Mouse (Mus musculus) lung, adult 2 months (tissue): Measurements from ENCODE around the gene Sec24b. TPM values are rescaled to one million over a fixed set of nuclear protein-coding genes. Genes with fewer than 3 reads are reported as not detected.

Source experiments
- DNase-seq: peaks from one replicate; pipeline ENCODE4 v3.0.0; 2022
- H3K4me1 ChIP-seq: fragments of 200-500 bp; 2 replicates; pipeline ENCODE4 v1.6.1; 2011; ENCODE audit warnings: low read length; ENCODE audit not compliant: control insufficient read depth, insufficient read depth
- H3K4me3 ChIP-seq: fragments of 200-500 bp; replicated peaks from 2 replicates; pipeline ENCODE3; 2011; ENCODE audit warnings: low read depth, mild to moderate bottlenecking, control low read depth, low read length; ENCODE audit errors: extremely low read depth
- CTCF ChIP-seq: fragments of 200-500 bp; IDR thresholded peaks from 2 replicates; pipeline ENCODE4 v1.5.1; 2011; ENCODE audit warnings: mild to moderate bottlenecking, low read length, control low read depth; ENCODE audit not compliant: insufficient read depth
- POLR2A ChIP-seq: fragments of 200-500 bp; IDR thresholded peaks from 2 replicates; pipeline ENCODE4 v1.6.1; 2011; ENCODE audit warnings: low read depth, mild to moderate bottlenecking, control low read depth, low read length, borderline replicate concordance; ENCODE audit errors: extremely low read depth
- WGBS: fragments of 180-500 bp; shearing (Covaris S2); methylation state at CpG from one replicate; pipeline ENCODE4 v1.1.7; 2018; 5-methylcytosine and 5-hydroxymethylcytosine counted together
- polyA plus RNA-seq: library from polyadenylated mRNA; depleted of rRNA; stranded (reverse); fragments of >200 nt; gene quantifications from 2 replicates; pipeline ENCODE4 v1.2.3, GENCODE M21; 2012

The Sec24b gene
- polyA plus RNA-seq, 1 experiment: 72.6 TPM

DNA sequence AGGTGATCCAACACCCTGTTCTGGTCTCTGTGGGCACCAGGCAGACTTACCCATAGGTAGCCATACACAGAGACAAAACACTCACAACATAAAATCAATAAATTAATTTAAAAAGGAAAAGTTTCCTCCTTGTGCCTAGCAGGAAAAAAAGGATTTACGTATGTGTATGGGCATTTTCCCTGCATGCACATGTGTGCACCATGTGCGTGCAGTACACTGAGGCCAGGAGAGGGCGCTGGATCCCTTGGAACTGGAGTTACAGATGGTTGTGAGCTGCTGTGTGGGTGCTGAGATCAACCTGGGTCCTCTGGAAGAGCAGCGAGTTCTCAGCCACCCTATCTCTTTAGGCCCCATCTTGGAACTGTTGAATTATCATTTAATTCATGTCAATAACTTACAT, 76.0 kb downstream of the Sec24b start:
- 93% methylated on average over 4 of the region's 4 CpGs for WGBS

DNA sequence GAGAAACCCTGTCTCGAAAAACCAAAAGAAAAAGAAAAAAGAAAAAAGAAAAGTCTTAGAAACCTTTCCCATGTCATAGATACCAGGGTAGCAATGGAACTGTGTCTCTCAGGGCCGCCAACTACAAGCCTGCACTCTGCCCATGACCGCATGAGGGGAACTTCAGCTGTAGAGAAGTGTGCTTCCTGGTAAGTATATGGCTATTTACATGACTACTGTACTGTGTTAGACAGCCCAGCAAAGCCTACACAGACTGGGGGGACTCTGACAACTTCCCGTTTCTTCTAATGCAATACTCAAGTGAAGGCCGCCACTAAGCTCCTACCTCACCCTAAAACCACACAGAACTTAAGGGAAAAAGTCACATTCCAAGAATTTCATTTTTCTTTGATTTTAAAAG, 76.6 kb downstream of the Sec24b start:
- 94% methylated on average over 5 of the region's 5 CpGs for WGBS
- H3K4me1 ChIP-seq: no peaks in the 10 kb centered on the region
- H3K4me3 ChIP-seq: no peak overlapping the region
- no peak for DNase-seq
- TF ChIP-seq POLR2A: no peak
- no peak for TF ChIP-seq CTCF

More for the DNA sequence above, 76.0 kb downstream of the Sec24b start:
- no peaks in the 10 kb centered on the region for H3K4me1 ChIP-seq
- TF ChIP-seq CTCF (peak; percentile 30; the same call in 1 of the 2 replicates), POLR2A (no peak)
- no peak overlapping the region for H3K4me3 ChIP-seq
- no peak for DNase-seq

DNA sequence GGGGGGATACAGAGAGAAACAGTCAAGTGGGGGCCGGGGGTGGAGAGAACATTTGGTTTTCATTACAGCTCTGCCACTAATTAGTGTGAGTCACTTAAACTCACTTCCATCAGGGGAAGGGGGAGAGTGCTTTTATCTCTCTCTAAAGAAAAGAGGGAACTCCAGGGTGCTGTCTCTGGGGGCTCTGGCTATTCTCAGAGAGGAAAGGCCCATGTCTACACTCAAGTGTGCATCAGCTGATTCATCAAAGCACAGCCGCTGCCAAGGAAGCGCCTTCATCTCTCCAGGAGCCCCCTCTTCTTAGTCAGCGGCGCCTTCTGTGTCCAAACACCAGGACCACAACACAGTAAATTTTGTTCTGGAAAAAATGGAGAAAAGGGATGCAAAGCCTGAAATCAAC, 79.1 kb downstream of the Sec24b start:
- TF ChIP-seq POLR2A: no peak
- no peak for TF ChIP-seq CTCF
- Histone ChIP-seq H3K4me1 (no peaks in the 10 kb centered on the region), H3K4me3 (no peak overlapping the region)
- DNase-seq: no peak
- 61% methylated on average over 5 of the region's 5 CpGs for WGBS

DNA sequence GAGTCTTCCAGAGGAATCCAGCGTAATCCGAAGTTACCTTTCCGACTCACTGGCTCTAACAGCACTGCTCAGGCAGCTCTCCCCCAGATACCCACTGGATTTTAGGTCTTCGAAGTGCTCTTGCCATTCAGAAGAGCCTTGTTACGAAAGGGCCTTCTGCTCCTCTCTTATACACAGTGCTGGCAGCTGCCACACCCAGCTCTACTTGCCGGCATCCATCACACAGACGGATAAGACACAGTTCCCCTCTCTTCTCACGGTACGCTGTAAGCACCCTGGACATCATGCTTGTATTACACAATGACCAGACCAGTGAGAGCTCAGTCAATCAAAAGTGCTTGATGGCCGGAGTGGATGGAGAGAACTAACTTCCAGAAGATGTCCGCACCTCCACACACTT, 79.6 kb downstream of the Sec24b start:
- Histone ChIP-seq H3K4me1 (no peaks in the 10 kb centered on the region), H3K4me3 (no peak overlapping the region)
- no peak for TF ChIP-seq CTCF
- WGBS: 82% methylated on average over 11 of the region's 11 CpGs
- no peak for DNase-seq

- no peak for DNase-seq
- TF ChIP-seq POLR2A: no peak
- no peak for TF ChIP-seq CTCF
- no peak overlapping the region for H3K4me3 ChIP-seq
- 38% methylated on average over 6 of the region's 6 CpGs for WGBS
- no peaks in the 10 kb centered on the region for H3K4me1 ChIP-seq
Measured at GRCm38 (mm10) chr3:129979510-129979909, 81.8 kb downstream of the Sec24b start.

GRCm38 (mm10) chr3:129978716-129979115, 82.6 kb downstream of the Sec24b start:
- Histone ChIP-seq H3K4me1 (no peaks in the 10 kb centered on the region), H3K4me3 (no peak overlapping the region)
- 90% methylated on average over 9 of the region's 9 CpGs for WGBS
- no peak for DNase-seq
- TF ChIP-seq POLR2A: no peak
- no peak for TF ChIP-seq CTCF

GRCm38 (mm10) chr3:129976317-129976716, 85.0 kb downstream of the Sec24b start:
- no peak for DNase-seq
- H3K4me1 ChIP-seq: no peaks in the 10 kb centered on the region
- no peak overlapping the region for H3K4me3 ChIP-seq
- 87% methylated on average over 5 of the region's 5 CpGs for WGBS
- TF ChIP-seq POLR2A: no peak
- TF ChIP-seq CTCF: no peak

DNA sequence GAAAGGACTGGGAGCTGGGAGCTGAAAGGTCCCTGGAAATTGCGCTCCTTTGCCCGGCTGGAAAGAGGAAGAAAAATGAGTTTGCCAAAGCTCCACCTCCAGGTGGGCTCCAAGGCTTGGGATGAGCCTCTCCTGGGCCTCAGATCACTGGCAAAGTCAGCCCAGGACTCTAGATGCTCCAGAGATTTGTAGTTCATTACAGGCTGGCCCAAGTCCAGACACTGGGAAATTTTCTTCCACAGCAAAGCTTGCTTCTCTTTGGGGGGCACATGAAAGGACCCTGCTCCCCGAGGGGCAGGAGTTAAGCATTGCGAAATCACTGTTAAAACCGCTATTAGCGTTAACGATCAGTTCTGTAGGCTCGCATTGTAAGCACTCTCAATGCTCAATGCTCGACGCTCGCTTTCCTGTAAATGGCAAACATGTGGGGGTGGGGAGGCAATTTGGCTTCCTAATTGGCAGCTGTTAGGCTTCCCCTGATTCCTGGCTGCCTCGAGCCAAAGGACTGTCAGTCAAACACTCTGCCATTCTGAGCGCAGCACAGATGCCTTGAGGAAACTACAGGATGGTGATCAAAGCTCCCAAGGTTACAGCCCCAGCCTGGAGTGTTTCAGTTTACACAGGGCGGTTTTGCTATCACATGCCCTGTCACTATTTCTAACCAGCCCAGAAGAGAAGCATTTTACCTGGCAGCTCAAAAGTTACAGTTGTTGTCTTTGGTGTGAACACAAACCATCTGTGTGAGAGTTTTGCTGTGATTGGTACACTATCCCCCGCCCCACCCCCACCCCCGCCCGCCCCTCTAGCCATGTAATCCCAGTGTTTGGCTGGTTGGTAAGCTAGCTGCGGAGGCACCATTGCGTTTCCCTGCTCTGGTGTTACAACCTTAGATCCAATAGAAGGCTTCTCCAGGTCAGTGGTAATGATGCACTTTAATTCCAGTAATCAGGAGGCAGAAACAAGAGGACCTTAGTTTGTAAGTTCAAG, 90.5 kb downstream of the Sec24b start:
- H3K4me1 ChIP-seq: peaks cover 11% of the 10 kb centered on the region
- DNase-seq: peak; percentile 14
- 18% methylated on average over 19 of the region's 19 CpGs for WGBS
- TF ChIP-seq CTCF (no peak), POLR2A (no peak)
- peak overlapping the region; percentile 58 for H3K4me3 ChIP-seq

DNA sequence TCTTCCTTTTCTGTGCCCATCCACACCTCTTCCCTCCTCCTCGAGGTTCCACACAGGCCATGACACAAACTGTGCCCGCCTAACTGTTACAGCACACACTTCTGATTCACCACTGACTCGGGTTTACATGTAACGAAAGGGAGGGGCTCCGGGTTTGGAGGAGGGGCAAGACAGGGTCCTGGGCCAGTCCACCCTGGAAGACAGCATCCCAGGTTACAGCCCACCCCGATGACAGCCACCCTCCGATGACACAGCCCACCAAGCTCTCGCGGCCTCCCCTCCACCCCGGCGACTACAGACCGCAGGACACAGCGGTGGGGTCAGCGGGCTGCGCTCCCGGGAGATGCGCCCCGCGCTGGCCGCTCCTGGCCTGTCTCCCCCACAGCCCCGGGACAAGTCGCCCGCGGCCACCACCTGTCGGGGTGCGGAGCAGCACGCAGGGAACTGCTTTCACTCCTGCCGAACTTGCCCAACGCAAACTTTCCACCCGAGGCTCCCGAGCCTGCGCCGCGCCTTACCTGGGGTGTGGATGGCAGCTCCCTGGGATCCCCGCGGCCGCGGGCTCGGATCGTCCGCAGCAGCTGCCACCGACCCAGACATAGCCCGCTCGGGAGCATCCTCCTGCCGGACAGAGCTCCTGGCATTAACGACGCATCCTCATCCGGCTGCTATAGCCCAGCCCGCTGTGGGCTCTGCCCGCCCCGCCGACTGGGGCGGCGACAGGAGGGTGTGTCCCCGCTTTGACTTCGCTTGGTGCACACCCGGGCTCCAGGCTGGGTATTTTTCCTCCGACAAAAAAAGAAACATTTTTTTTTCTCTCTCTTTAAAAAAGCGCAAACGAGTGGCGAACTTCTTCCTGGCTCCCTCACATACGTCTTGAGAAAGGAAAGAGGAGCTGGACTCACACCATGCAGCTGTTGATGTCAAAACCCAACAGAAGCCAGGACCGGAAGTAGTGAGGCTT, 91.6 kb downstream of the Sec24b start, which contains the start of gene Mcub:
Gene Mcub, minus strand, starts transcription at position 775 of the 964 bp plus-strand sequence.
- peak; percentile 41 for DNase-seq
- WGBS: under 1% methylated on average over 62 of the region's 63 CpGs
- no peak; the same call in 1 of the 2 replicates for TF ChIP-seq POLR2A
- Histone ChIP-seq H3K4me3 (peak within 1 kb of the TSS; percentile 58), H3K4me1 (peaks cover 11% of the 10 kb centered on the region)
